In the genomic region with DNA sequence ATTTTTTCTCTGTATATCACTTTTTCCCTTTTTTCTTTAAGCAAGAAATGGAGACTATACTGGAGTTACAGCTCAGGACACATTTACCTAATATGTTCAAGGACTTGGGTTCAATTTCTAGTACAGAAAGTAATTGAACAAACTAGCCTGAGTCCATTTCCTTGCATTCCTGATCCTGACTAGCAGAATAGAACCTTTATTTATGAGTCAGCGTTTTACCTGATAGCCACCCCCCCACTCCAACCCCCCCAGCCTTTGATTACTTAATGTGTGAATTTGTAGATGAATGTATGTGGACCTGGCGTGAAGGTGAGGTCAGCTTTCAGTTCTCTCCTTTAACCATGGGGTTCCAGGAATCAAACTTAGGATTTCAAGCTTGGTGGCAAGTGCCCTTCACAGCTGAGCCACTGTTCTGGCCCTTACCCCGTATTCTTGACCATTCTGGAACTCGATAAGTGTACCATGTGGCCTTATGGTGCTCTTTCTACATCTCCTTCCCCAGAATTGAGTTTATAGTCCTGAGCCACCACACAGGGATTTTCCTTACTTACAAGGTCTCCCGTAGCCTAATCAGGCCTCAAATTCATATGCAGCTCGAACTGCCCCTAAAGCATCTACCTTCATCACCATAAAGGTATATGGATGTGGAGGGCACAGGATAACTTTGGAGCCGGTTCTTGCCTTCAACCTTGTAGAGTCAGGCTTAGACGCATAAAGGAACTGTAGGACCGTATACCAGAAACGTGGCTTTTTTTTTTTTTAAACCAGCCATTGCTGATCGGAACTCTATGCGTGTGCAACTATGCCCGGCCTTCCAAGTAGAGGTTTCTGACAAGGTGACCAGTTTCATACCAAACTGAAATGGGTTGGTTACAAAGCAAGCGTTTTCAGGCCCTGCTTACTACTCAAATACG, we compare ENCODE assay signal across 8 mouse cellular contexts. TPM values are rescaled to one million over a fixed set of nuclear protein-coding genes. Genes with fewer than 3 reads are reported as not detected.
DNase-seq lines count a peak whose midpoint lies in the region; ATAC-seq and TF ChIP-seq lines count a peak whose summit lies in the region.

No protein-coding gene starts in this region.

- peak overlapping the region; percentile 86 for H3K9ac ChIP-seq in heart, embryonic 12.5 days
- peak overlapping the region; percentile 90 for H3K9ac ChIP-seq in ES-Bruce4 (ENCODE audit: low read depth, poor library complexity, severe bottlenecking)
- H3K9ac ChIP-seq in forebrain, embryonic 14.5 days (ENCODE audit: low read length), result peak overlapping the region; percentile 93
- H3K9ac ChIP-seq in liver, postnatal 0 days (replicated peaks), result peak overlapping the region; percentile 96

- no peak for TF ChIP-seq CTCF in ES-Bruce4 (IDR thresholded peaks at IDR 0.05; ENCODE audit: low read depth, low read length)
- no peak for TF ChIP-seq CTCF in liver, postnatal 0 days (IDR thresholded peaks at IDR 0.05; ENCODE audit: low read depth)

- H3K4me1 ChIP-seq in heart, embryonic 12.5 days (replicated peaks), result peaks cover 9% of the 10 kb centered on the region
- no peaks in the 10 kb centered on the region for H3K4me1 ChIP-seq in ES-Bruce4 (ENCODE audit: control insufficient read depth, insufficient read depth, low read length)
- H3K4me1 ChIP-seq in forebrain, embryonic 14.5 days (ENCODE audit: control insufficient read depth, insufficient read depth, low read length), result peaks cover 16% of the 10 kb centered on the region
- H3K4me1 ChIP-seq in liver, postnatal 0 days (ENCODE audit: insufficient read depth), result peaks cover 10% of the 10 kb centered on the region; the same call in 1 of the 2 replicates

- TF ChIP-seq EP300 in ES-Bruce4 (IDR thresholded peaks at IDR 0.05; ENCODE audit: insufficient read depth, low read depth, low read length), result no peak
- TF ChIP-seq EP300 in liver, postnatal 0 days (IDR thresholded peaks at IDR 0.05; ENCODE audit: low read depth), result no peak

- no peaks in the 10 kb centered on the region for H3K27me3 ChIP-seq in heart, embryonic 12.5 days (replicated peaks)
- no peaks in the 10 kb centered on the region for H3K27me3 ChIP-seq in ES-Bruce4 (ENCODE audit: control insufficient read depth, insufficient read depth, low read length, poor library complexity, severe bottlenecking)
- H3K27me3 ChIP-seq in forebrain, embryonic 14.5 days (replicated peaks; ENCODE audit: control insufficient read depth, insufficient read depth, low read length), result no peaks in the 10 kb centered on the region
- H3K27me3 ChIP-seq in liver, postnatal 0 days (ENCODE audit: insufficient read depth, low read length), result no peaks in the 10 kb centered on the region

- H3K4me2 ChIP-seq in heart, embryonic 12.5 days, result peak overlapping the region; percentile 93
- peak overlapping the region; percentile 93 for H3K4me2 ChIP-seq in forebrain, embryonic 14.5 days (ENCODE audit: low read length)
- peak overlapping the region; percentile 71 for H3K4me2 ChIP-seq in liver, postnatal 0 days (ENCODE audit: low read depth, low read length)

- no peak for DNase-seq in heart, postnatal 4 days
- DNase-seq in forebrain, embryonic 14.5 days (ENCODE audit: low spot score), result no peak
- DNase-seq in liver, postnatal 0 days, result peak; percentile 14
- no peak for DNase-seq in adipocyte (ENCODE audit: low spot score)
- DNase-seq in retina, postnatal 1 day, result no peak
- DNase-seq in frontal cortex, postnatal 25 days (ENCODE audit: low spot score in 2 of 2), result no peak

- H3K36me3 ChIP-seq in heart, embryonic 12.5 days, result peaks cover 10% of the 10 kb centered on the region
- H3K36me3 ChIP-seq in ES-Bruce4 (ENCODE audit: control insufficient read depth, insufficient read depth, low read length, poor library complexity, severe bottlenecking), result peaks cover 7% of the 10 kb centered on the region
- peaks cover 9% of the 10 kb centered on the region for H3K36me3 ChIP-seq in forebrain, embryonic 14.5 days (ENCODE audit: control insufficient read depth, insufficient read depth, low read length)
- peaks cover 7% of the 10 kb centered on the region; the same call in 1 of the 2 replicates for H3K36me3 ChIP-seq in liver, postnatal 0 days (replicated peaks; ENCODE audit: insufficient read depth, low read length)

- ATAC-seq in heart, embryonic 12.5 days (ENCODE audit: insufficient number of reproducible peaks, low FRiP score), result 0 out of 2 replicates have a peak, but pooled peaks have one; percentile 1
- ATAC-seq in forebrain, embryonic 14.5 days, result no peak
- no peak; the same call in 1 of the 2 replicates for ATAC-seq in liver, postnatal 0 days

- peak overlapping the region; percentile 89 for H3K27ac ChIP-seq in heart, embryonic 12.5 days (ENCODE audit: poor library complexity, severe bottlenecking)
- H3K27ac ChIP-seq in ES-Bruce4 (ENCODE audit: insufficient read depth, low read length), result peak overlapping the region; percentile 81
- H3K27ac ChIP-seq in forebrain, embryonic 14.5 days (ENCODE audit: low read depth, low read length), result peak overlapping the region; percentile 94
- H3K27ac ChIP-seq in liver, postnatal 0 days (ENCODE audit: low read depth), result peak overlapping the region; percentile 97

- TF ChIP-seq POLR2A in ES-Bruce4 (IDR thresholded peaks at IDR 0.05; ENCODE audit: insufficient read depth, low read length), result no peak

- 23% methylated on average over 15 of the region's 15 CpGs for WGBS in heart, embryonic 12.5 days
- WGBS in forebrain, embryonic 14.5 days, result 24% methylated on average over 15 of the region's 15 CpGs
- 13% methylated on average over 15 of the region's 15 CpGs for WGBS in liver, postnatal 0 days (ENCODE audit: insufficient replicate concordance)

- H3K9me3 ChIP-seq in heart, embryonic 12.5 days (replicated peaks), result no peaks in the 10 kb centered on the region
- no peaks in the 10 kb centered on the region for H3K9me3 ChIP-seq in ES-Bruce4 (replicated peaks; ENCODE audit: control insufficient read depth, insufficient read depth, low read length, poor library complexity, severe bottlenecking)
- H3K9me3 ChIP-seq in forebrain, embryonic 14.5 days (replicated peaks; ENCODE audit: control insufficient read depth, low read length), result no peaks in the 10 kb centered on the region
- H3K9me3 ChIP-seq in liver, postnatal 0 days (ENCODE audit: low read length), result no peaks in the 10 kb centered on the region

- H3K4me3 ChIP-seq in heart, embryonic 12.5 days, result peak overlapping the region; percentile 74
- peak overlapping the region; percentile 90 for H3K4me3 ChIP-seq in ES-Bruce4 (ENCODE audit: low read depth, low read length)
- peak overlapping the region; percentile 95 for H3K4me3 ChIP-seq in forebrain, embryonic 14.5 days (ENCODE audit: low read depth, low read length)
- H3K4me3 ChIP-seq in liver, postnatal 0 days (ENCODE audit: low read depth, low read length), result peak overlapping the region; percentile 96

RNA-seq across cellular contexts. Expression of a gene that starts 0.9 kb away (rescaled TPM):
- polyA plus RNA-seq in heart, embryonic 12.5 days (2016; fragmentation: Nextera tagmentation; extraction: Ambion mirVana), result 37.7 and 41.7 TPM in 2 replicates
- total RNA-seq in heart, postnatal 4 days (2021), result 10 to 100 TPM; 44.8 to 45.7 TPM
- 65.6 and 75.3 TPM in 2 replicates for polyA plus RNA-seq in ES-Bruce4 (2011; ENCODE audit: insufficient read depth, insufficient read length, low read depth, missing spikeins)
- 41.5 and 46.2 TPM in 2 replicates for polyA plus RNA-seq in forebrain, embryonic 14.5 days (2014; fragmentation: Nextera tagmentation; extraction: Ambion mirVana)
- 12.6 and 16.9 TPM in 2 replicates for polyA plus RNA-seq in liver, postnatal 0 days (2015; fragmentation: Nextera tagmentation; extraction: Ambion mirVana)

RNA-seq across cellular contexts. Expression of a gene that starts 1.1 kb away (rescaled TPM):
- polyA plus RNA-seq in heart, embryonic 12.5 days (2016; fragmentation: Nextera tagmentation; extraction: Ambion mirVana), result 20.8 and 22.7 TPM in 2 replicates
- 10 to 100 TPM; 10.5 to 12.2 TPM for total RNA-seq in heart, postnatal 4 days (2021)
- polyA plus RNA-seq in ES-Bruce4 (2011; ENCODE audit: insufficient read depth, insufficient read length, low read depth, missing spikeins), result 59.3 and 60.4 TPM in 2 replicates
- polyA plus RNA-seq in forebrain, embryonic 14.5 days (2014; fragmentation: Nextera tagmentation; extraction: Ambion mirVana), result 12.3 and 14.5 TPM in 2 replicates
- polyA plus RNA-seq in liver, postnatal 0 days (2015; fragmentation: Nextera tagmentation; extraction: Ambion mirVana), result 7.7 and 9.2 TPM in 2 replicates
